Mouse (Mus musculus) C2C12 (cell line): ENCODE data around the gene Fam24b. TPM values are rescaled to one million over a fixed set of nuclear protein-coding genes. Genes with fewer than 3 reads are reported as not detected.

Experiments
- H3K27me3 ChIP-seq: one replicate; pipeline ENCODE4 v1.6.1; 2011; ENCODE audit not compliant: control insufficient read depth, insufficient read depth, insufficient read length
- H3K36me3 ChIP-seq: one replicate; pipeline ENCODE4 v1.6.1; 2011; ENCODE audit not compliant: control insufficient read depth, insufficient read depth
- H3K4me3 ChIP-seq: one replicate; pipeline ENCODE4 v1.5.1; 2011; ENCODE audit warnings: mild to moderate bottlenecking, control low read depth; ENCODE audit not compliant: poor library complexity, insufficient read depth, severe bottlenecking
- H3K79me2 ChIP-seq: one replicate; pipeline ENCODE4 v1.6.1; 2011; ENCODE audit not compliant: control insufficient read depth, insufficient read depth
- H3K79me3 ChIP-seq: one replicate; pipeline ENCODE4 v1.6.1; 2011; ENCODE audit warnings: low read depth, control low read depth
- H3ac ChIP-seq: one replicate; pipeline ENCODE3; 2011; ENCODE audit warnings: low read depth; ENCODE audit not compliant: control insufficient read depth, insufficient read length
- CEBPB ChIP-seq: IDR thresholded peaks from one replicate; pipeline ENCODE4 v1.6.1; 2011; ENCODE audit warnings: low read depth, mild to moderate bottlenecking, control low read depth, moderate library complexity
- CTCF ChIP-seq: IDR thresholded peaks from one replicate; pipeline ENCODE4 v1.5.1; 2011; ENCODE audit not compliant: control insufficient read depth, insufficient read depth, insufficient read length
- FOSL1 ChIP-seq: IDR thresholded peaks from one replicate; pipeline ENCODE4 v1.8.0; 2011; ENCODE audit warnings: mild to moderate bottlenecking, low read length; ENCODE audit not compliant: poor library complexity, insufficient read depth, severe bottlenecking
- MAX ChIP-seq: IDR thresholded peaks from one replicate; pipeline ENCODE4 v1.6.1; 2011; ENCODE audit warnings: mild to moderate bottlenecking, control low read depth
- MYOD1 ChIP-seq: IDR thresholded peaks from one replicate; pipeline ENCODE4 v1.6.1; 2011; ENCODE audit warnings: low read depth; ENCODE audit not compliant: control insufficient read depth, insufficient read length
- MYOG ChIP-seq: IDR thresholded peaks from one replicate; pipeline ENCODE4 v1.6.1; 2011; ENCODE audit not compliant: control insufficient read depth, insufficient read length; ENCODE audit errors: extremely low read depth
- USF1 ChIP-seq: IDR thresholded peaks from one replicate; pipeline ENCODE4 v1.6.1; 2011; ENCODE audit warnings: low read depth, mild to moderate bottlenecking, control low read depth, moderate library complexity
- long read RNA-seq, 2 experiments: library from polyadenylated mRNA; unstranded; transcript quantifications; one replicate each; pipeline ENCODE4 v2.0.0; 2019 to 2020
- polyA plus RNA-seq: library from polyadenylated mRNA; unstranded; fragments of >200 nt; fragmentation: generic; extraction: Trizol; gene quantifications from one replicate; pipeline ENCODE4 v1.2.1, GENCODE M21; 2012; ENCODE audit warnings: missing spikeins

The Fam24b gene
- polyA plus RNA-seq, result 0.07 TPM
- long read RNA-seq, experiment 1, result 0 reads
- long read RNA-seq, experiment 2, result 0 reads

DNA sequence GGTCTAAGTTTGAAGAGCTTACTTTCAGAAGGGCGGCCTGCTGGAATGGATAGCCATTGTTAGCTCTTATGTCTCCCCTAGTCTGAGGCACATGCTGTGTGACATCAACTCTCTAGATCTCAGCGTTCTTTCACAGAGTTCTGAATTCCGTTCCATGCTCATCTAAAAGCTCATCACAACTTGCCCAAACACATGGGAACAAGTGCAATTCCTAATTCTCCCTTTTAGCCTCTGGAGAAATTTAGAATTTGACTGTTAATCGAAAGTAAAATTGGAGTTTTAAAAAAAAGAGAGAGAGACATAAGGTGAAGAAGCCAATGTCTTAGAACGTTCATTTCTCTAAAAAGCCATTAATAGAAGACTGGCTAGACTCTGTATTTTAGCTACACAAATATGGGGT is at the start of gene Fam24b:
Gene Fam24b (minus strand): TSS at position 101 of the 400 bp plus-strand sequence.
- H3K36me3 ChIP-seq, result no peaks in the 10 kb centered on the region
- H3ac ChIP-seq, result no peak within 1 kb of the TSS
- no peak within 1 kb of the TSS for H3K4me3 ChIP-seq
- H3K27me3 ChIP-seq, result no peaks in the 10 kb centered on the region
- TF ChIP-seq MYOD1, result no peak
- TF ChIP-seq MYOG, result no peak
- no peak for TF ChIP-seq USF1
- no peak for TF ChIP-seq MAX
- TF ChIP-seq CEBPB, result no peak
- TF ChIP-seq CTCF, result no peak
- no peak for TF ChIP-seq FOSL1
- H3K79me3 ChIP-seq, result no peaks in the 10 kb centered on the region
- no peaks in the 10 kb centered on the region for H3K79me2 ChIP-seq

DNA sequence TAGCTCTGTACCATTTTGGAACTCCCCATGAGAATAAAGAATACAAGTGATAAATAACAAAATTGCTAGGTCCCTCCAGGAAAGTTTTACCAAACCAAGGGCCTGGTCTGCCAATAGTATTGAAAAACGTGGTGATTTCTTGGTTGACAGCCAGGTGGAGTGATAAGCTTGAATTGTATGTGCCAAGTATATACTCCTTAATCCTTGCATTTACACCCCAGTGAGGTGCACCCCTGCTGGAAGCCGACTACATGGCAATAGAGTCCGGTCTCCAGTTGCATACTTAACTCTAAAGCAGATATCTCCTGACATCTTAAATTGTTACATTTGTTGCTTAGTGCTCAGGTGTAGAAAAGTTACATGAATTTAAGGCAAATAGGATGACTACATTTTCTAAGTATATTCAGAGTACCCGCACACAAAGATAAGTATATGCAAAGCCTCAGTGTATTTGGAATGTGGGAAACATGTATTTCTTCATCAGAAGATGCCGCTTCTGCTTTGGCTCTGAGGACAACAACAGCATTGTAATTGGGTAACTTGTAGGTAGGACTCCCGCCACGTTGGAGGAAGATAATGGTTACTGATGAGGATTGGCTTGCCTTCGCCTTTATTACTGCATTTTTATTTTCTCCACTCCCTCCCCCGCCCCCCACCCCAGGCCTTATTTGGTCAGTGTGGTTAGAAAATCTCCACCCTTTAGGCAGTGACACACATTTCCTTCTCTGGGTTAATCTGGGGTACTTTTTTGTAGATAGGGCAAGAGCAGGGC is 42.8 kb upstream of the Fam24b start:
- TF ChIP-seq USF1, result no peak
- TF ChIP-seq CEBPB, result no peak
- TF ChIP-seq FOSL1, result no peak
- no peak for TF ChIP-seq MYOD1
- no peak for TF ChIP-seq MAX
- no peak for TF ChIP-seq MYOG
- no peak for TF ChIP-seq CTCF

DNA sequence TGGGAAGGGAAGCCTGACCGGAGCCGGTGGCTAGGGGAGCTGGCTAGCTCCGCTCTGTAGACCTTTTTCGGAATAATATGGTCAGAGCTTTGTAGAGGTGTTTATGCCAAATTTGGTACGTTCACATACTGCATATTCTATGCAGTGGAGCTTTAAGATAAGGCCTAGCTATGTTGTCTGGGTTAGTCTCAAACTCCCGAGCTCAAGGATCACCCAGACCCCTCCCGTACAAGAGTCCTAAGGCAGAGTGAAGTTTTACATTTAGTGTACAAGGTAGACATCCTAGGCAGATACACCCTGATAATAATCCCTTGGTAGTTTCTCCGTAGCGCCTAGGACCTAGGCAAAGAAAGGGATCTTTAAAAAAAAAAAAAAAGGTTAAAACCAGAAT is 42.1 kb upstream of the Fam24b start:
- no peak for TF ChIP-seq MYOG
- TF ChIP-seq USF1, result no peak
- no peak for TF ChIP-seq MAX
- TF ChIP-seq FOSL1, result no peak
- no peak for TF ChIP-seq MYOD1

More for the DNA sequence above, 42.8 kb upstream of the Fam24b start:
- peaks cover 7% of the 10 kb centered on the region for H3K79me2 ChIP-seq
- H3K36me3 ChIP-seq, result no peaks in the 10 kb centered on the region
- no peaks in the 10 kb centered on the region for H3K79me3 ChIP-seq
- H3K4me3 ChIP-seq, result no peak overlapping the region
- no peaks in the 10 kb centered on the region for H3K27me3 ChIP-seq
- H3ac ChIP-seq, result no peak overlapping the region

DNA sequence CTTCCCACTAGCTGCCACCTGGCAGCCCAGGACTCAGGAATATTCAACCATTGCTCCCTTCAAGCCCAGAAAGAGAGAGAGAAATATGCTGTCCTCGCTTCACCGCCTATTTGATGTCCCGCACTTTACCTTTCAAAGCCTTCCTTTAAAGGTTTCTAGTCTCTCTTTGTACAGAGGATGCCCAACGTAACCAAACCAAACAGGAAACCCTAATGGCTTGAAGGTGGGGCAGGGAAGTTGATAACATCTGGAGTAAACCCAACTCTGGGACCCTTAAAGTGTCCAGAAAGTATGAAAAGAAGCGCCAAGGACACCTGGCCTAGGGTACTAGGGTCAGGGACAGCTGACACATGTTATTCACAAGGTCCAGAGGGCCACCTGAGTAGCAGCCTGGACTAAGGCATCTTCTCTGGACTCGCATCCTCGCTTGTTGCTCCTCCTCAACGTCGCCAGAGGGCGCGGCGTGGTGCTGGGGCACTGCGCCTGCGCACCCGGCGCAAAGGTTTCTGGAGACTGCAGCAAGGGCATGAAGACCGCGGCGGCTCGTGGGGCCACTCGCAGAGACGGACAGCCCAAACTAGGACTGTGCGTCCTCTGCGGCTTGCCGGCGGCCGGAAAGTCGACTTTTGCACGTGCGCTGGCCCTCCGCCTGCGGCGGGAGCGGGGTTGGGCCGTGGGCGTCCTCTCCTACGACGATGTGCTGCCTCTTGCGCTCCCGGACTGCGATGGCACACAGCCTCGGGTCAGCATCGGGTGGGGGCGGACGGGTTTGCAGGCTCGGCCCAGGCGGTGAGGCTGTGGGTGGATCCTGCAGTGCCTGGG is 41.5 kb upstream of the Fam24b start, which contains the start of gene Pstk:
Gene Pstk (plus strand): TSS at position 494 of the 822 bp plus-strand sequence.
- no peaks in the 10 kb centered on the region for H3K36me3 ChIP-seq
- H3K27me3 ChIP-seq, result no peaks in the 10 kb centered on the region
- TF ChIP-seq MAX, result no peak
- peak; percentile 90 for TF ChIP-seq CTCF
- H3K4me3 ChIP-seq, result peak within 1 kb of the TSS; percentile 37
- H3K79me3 ChIP-seq, result no peaks in the 10 kb centered on the region
- H3K79me2 ChIP-seq, result peaks cover 7% of the 10 kb centered on the region
- peak within 1 kb of the TSS; percentile 78 for H3ac ChIP-seq

More for the DNA sequence above, 42.1 kb upstream of the Fam24b start:
- Histone ChIP-seq H3ac (peak overlapping the region; percentile 78), H3K79me2 (peaks cover 7% of the 10 kb centered on the region), H3K4me3 (peak overlapping the region; percentile 37), H3K27me3 (no peaks in the 10 kb centered on the region), H3K36me3 (no peaks in the 10 kb centered on the region), H3K79me3 (no peaks in the 10 kb centered on the region)

DNA sequence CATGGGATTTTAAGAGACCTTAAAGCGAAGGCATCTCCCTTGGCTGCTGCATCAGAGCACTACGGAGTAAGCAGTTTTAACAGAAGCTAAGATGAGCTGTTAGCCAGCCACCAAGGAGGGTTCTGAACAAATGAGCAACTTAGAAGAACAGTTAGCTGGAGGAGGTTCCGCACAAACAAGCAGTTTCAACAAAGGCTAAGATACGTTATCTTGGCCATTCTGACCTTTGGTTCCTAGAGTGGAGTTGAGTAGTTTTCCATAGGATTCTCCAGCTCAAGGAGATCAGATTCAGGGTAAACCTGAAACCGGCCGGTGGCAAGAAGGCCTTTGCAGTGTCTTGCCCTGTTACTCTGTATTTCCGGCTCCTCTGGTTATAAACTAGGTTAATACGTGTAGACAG is 34.8 kb upstream of the Fam24b start:
- Histone ChIP-seq H3K79me2 (peaks cover 19% of the 10 kb centered on the region), H3K79me3 (peaks cover 11% of the 10 kb centered on the region), H3K36me3 (peaks cover 21% of the 10 kb centered on the region), H3ac (no peak overlapping the region), H3K4me3 (no peak overlapping the region), H3K27me3 (no peaks in the 10 kb centered on the region)
- no peak for TF ChIP-seq MYOG
- TF ChIP-seq CEBPB, result no peak
- TF ChIP-seq MYOD1, result no peak
- TF ChIP-seq USF1, result no peak
- no peak for TF ChIP-seq CTCF
- TF ChIP-seq FOSL1, result no peak
- no peak for TF ChIP-seq MAX
